Mouse (Mus musculus) ES-E14 (cell line): Measurements from ENCODE around the gene Tmem189.

Experiments
- CHD2 ChIP-seq: IDR thresholded peaks from 2 replicates; pipeline ENCODE4 v1.6.1; 2014; ENCODE audit warnings: mild to moderate bottlenecking, low read depth, low read length, inconsistent platforms
- HCFC1 ChIP-seq: IDR thresholded peaks from 2 replicates; pipeline ENCODE4 v1.6.1; 2012; ENCODE audit warnings: low read length, inconsistent platforms, borderline replicate concordance; ENCODE audit not compliant: insufficient read depth
- MAFK ChIP-seq: IDR thresholded peaks from 2 replicates; pipeline ENCODE4 v1.6.1; 2014; ENCODE audit warnings: mild to moderate bottlenecking, low read depth, low read length, inconsistent platforms; ENCODE audit not compliant: insufficient read depth
- ZC3H11A ChIP-seq: IDR thresholded peaks from 2 replicates; pipeline ENCODE4 v1.6.1; 2012; ENCODE audit warnings: low read depth, mild to moderate bottlenecking, inconsistent platforms, low read length, borderline replicate concordance
- ZNF384 ChIP-seq: IDR thresholded peaks from 2 replicates; pipeline ENCODE4 v1.6.1; 2012; ENCODE audit warnings: low read depth, low read length, inconsistent platforms

- no peak for TF ChIP-seq MAFK
- TF ChIP-seq HCFC1, result no peak
- TF ChIP-seq ZC3H11A, result no peak
- TF ChIP-seq CHD2, result no peak
- TF ChIP-seq ZNF384, result no peak
These were observed 31.6 kb downstream of the Tmem189 start for GRCm38 (mm10) chr2:167657973-167658372.
